Mouse (Mus musculus): ENCODE results near the gene Plod2. TPM values are rescaled to one million over a fixed set of nuclear protein-coding genes. Genes with fewer than 3 reads are reported as not detected.
A peak's percentile ranks its signal among the peaks of the same experiment; 100 is the strongest.

The Plod2 gene
- 19.7 and 23.4 TPM in 2 replicates for polyA plus RNA-seq (2015; fragmentation: Nextera tagmentation; extraction: Ambion mirVana)

DNA sequence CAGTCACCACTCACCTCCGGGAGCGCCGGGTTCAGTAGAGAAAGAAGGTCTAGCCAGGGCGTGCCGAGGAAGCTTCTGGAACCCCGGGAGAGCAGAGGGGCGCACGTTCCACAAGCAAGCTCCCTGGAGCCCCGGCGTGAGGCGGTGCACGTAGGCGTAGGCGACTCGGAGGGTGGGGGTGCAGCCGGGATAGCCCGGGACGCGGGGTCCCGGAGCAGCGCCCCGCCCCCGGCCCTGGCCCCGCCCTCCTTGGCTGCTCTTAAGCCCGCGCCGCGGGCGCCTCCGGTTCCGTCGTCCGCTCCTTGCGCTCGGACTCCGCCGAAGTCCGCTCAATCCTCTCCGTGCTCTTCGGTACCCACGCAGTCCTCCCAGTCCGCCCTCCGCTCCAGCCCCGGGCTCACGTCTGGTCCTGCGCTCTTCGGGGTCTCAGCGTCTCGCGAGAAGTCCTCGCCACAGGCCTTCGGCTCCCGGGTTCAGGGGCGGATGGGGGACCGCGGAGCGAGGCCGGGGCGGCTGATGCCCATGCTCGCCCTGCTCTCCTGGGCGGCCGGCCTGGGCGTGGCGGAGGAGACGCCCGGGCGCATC lies at the start of gene Plod2:
TSS of gene Plod2 (plus strand) at position 247 of the 585 bp plus-strand sequence.
- H3K27ac ChIP-seq (replicated peaks) = peak within 1 kb of the TSS; percentile 83
- H3K4me1 ChIP-seq (replicated peaks) = peaks cover 41% of the 10 kb centered on the region
- H3K4me3 ChIP-seq = peak within 1 kb of the TSS; percentile 86
- ATAC-seq (ENCODE audit: low read depth) = peak; percentile 95
- no peaks in the 10 kb centered on the region for H3K27me3 ChIP-seq
- H3K9me3 ChIP-seq = no peaks in the 10 kb centered on the region
- under 1% methylated on average over 66 of the region's 67 CpGs for WGBS
- peak within 1 kb of the TSS; percentile 90 for H3K9ac ChIP-seq
- H3K36me3 ChIP-seq = no peaks in the 10 kb centered on the region
- H3K4me2 ChIP-seq = peak within 1 kb of the TSS; percentile 81

DNA sequence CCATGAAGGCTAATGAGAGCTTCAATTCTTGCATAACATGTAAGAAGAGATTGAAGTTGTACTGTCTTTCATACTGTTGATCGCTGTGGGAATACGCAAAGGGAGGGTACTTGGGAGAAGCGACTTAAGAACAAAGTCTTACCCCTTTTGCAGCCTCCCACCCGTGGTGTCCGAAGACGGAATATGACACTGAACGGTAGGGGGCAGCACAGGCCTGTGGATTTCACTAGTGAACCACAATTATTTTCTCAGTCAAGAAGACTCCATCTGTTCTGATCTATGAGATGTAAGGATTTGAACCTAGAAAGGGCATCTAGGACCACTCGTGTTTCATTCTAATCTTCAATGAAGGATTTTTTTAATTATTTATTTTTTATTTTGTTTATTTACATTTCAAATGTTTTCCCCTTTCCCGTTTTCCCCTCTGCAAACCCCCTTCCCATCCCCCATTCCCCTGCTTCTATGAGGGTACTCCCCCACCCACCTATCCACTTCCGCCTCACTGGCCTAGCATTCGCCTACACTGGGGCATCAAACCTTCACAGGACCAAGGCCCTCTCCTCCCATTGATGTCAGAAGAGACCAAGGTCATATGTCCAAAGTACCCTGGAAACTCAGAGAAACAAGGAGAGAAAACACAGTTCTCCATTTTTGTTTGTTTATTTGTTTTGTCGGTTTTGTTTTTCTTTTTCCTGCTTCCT lies 42.2 kb upstream of the Plod2 start:
- Histone ChIP-seq H3K9ac (no peak overlapping the region), H3K4me3 (no peak overlapping the region), H3K4me1 (replicated peaks) (no peaks in the 10 kb centered on the region), H3K9me3 (no peaks in the 10 kb centered on the region), H3K36me3 (no peaks in the 10 kb centered on the region), H3K27ac (replicated peaks) (no peak overlapping the region), H3K27me3 (no peaks in the 10 kb centered on the region), H3K4me2 (no peak overlapping the region)
- peak; percentile 72 for ATAC-seq (ENCODE audit: low read depth)
- WGBS = 45% methylated on average over 12 of the region's 12 CpGs

- no peaks in the 10 kb centered on the region for H3K27me3 ChIP-seq
- no peak overlapping the region for H3K4me3 ChIP-seq
- no peaks in the 10 kb centered on the region for H3K36me3 ChIP-seq
- H3K9me3 ChIP-seq = no peaks in the 10 kb centered on the region
- H3K27ac ChIP-seq (replicated peaks) = no peak overlapping the region
- H3K9ac ChIP-seq = no peak overlapping the region
- no peak overlapping the region for H3K4me2 ChIP-seq
- H3K4me1 ChIP-seq (replicated peaks) = no peaks in the 10 kb centered on the region
- WGBS = 80% methylated on average over 3 of the region's 3 CpGs
- ATAC-seq (ENCODE audit: low read depth) = no peak
These were observed 37.8 kb upstream of the Plod2 start for GRCm38 (mm10) chr9:92504256-92504655.

- Histone ChIP-seq H3K9ac (no peak overlapping the region), H3K9me3 (no peaks in the 10 kb centered on the region), H3K4me2 (no peak overlapping the region), H3K36me3 (no peaks in the 10 kb centered on the region), H3K4me1 (replicated peaks) (no peaks in the 10 kb centered on the region), H3K27me3 (no peaks in the 10 kb centered on the region), H3K4me3 (no peak overlapping the region), H3K27ac (replicated peaks) (no peak overlapping the region)
- WGBS = 83% methylated on average over 1 of the region's 1 CpGs
- ATAC-seq (ENCODE audit: low read depth) = no peak
These were observed 37.1 kb upstream of the Plod2 start for GRCm38 (mm10) chr9:92504889-92505288.

- Histone ChIP-seq H3K36me3 (no peaks in the 10 kb centered on the region), H3K9me3 (0 out of 2 replicates have a peak, but pooled peaks cover 3% of the 10 kb centered on the region), H3K4me1 (replicated peaks) (no peaks in the 10 kb centered on the region), H3K4me3 (no peak overlapping the region), H3K27me3 (no peaks in the 10 kb centered on the region), H3K4me2 (no peak overlapping the region), H3K9ac (no peak overlapping the region), H3K27ac (replicated peaks) (no peak overlapping the region)
- ATAC-seq (ENCODE audit: low read depth) = no peak
These were observed 30.3 kb upstream of the Plod2 start for GRCm38 (mm10) chr9:92511696-92512095.

DNA sequence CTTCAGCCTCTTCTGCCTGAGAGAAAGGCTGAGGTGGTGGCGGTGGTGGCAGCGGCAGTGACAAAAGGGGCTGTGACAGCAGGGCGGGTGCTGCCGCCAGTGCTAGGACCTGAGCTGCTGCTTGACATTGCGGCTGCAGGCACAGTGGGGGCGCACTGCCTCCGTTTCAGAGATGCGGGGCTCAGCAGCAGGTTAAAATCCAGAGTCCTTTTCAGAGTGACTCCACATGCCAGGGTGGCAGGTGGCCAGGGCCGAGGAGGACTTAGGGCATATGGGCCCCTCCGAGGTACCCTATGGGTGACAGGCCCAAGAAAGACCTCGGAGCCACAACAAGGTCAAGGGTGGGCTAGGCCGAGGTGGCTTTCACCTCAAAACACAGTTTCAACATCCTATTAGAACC lies 25.0 kb upstream of the Plod2 start:
- Histone ChIP-seq H3K27me3 (no peaks in the 10 kb centered on the region), H3K9ac (no peak overlapping the region), H3K4me2 (no peak overlapping the region), H3K4me1 (replicated peaks) (no peaks in the 10 kb centered on the region), H3K9me3 (peaks cover 19% of the 10 kb centered on the region), H3K36me3 (no peaks in the 10 kb centered on the region), H3K27ac (replicated peaks) (no peak overlapping the region), H3K4me3 (no peak overlapping the region)
- WGBS = 95% methylated on average over 12 of the region's 12 CpGs
- no peak for ATAC-seq (ENCODE audit: low read depth)

DNA sequence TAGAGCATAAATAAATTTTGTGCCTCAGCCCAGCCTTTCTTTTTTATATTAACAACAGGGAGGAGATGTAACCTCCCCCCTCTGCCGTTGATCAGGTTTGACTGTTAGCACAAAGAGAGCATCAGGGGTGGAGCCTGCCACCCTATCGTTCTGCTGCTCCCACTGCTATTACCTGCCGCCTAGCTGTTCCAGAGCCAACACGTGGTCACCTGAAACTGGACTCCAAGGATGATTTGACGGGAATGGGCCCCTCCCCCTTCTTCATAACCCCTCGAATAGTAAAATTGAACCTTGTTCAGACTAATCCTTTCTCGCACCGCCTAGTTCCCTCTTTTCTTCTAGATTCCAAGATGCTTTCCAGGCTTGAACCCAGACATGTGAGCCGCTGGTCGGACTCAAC lies 21.3 kb upstream of the Plod2 start:
- no peaks in the 10 kb centered on the region for H3K36me3 ChIP-seq

GRCm38 (mm10) chr9:92524506-92524905 lies 17.5 kb upstream of the Plod2 start:
- Histone ChIP-seq H3K4me2 (no peak overlapping the region), H3K4me1 (replicated peaks) (no peaks in the 10 kb centered on the region), H3K4me3 (no peak overlapping the region), H3K27me3 (no peaks in the 10 kb centered on the region), H3K36me3 (no peaks in the 10 kb centered on the region), H3K9me3 (peaks cover 5% of the 10 kb centered on the region; the same call in 1 of the 2 replicates), H3K27ac (replicated peaks) (no peak overlapping the region), H3K9ac (no peak overlapping the region)
- ATAC-seq (ENCODE audit: low read depth) = no peak
- 86% methylated on average over 4 of the region's 4 CpGs for WGBS

More for the DNA sequence above, 21.3 kb upstream of the Plod2 start:
- no peak overlapping the region for H3K4me2 ChIP-seq
- WGBS = 88% methylated on average over 9 of the region's 10 CpGs
- H3K27me3 ChIP-seq = no peaks in the 10 kb centered on the region
- no peak overlapping the region for H3K27ac ChIP-seq (replicated peaks)
- peaks cover 16% of the 10 kb centered on the region for H3K9me3 ChIP-seq
- H3K9ac ChIP-seq = no peak overlapping the region
- no peak for ATAC-seq (ENCODE audit: low read depth)
- no peak overlapping the region for H3K4me3 ChIP-seq
- H3K4me1 ChIP-seq (replicated peaks) = no peaks in the 10 kb centered on the region

DNA sequence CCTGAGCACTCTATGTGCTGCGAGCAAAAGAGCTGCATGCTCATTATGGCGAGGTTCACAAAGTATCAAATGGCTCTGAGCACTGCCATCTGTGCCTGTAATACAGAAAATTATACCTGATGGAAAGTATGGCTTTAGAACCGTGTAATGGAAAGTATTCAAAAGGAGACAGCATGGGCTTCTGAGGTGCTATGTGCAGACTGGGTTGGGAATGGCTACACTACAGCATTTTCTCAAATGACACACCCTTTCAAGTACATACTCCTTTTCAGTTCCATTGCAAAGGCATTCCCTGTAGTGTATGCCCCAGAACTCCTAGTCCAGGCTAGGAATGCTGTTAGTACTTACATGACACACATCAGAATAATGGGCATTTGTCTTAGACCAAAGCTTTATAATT lies 12.0 kb upstream of the Plod2 start:
- 71% methylated on average over 3 of the region's 3 CpGs for WGBS
- Histone ChIP-seq H3K9me3 (no peaks in the 10 kb centered on the region), H3K36me3 (no peaks in the 10 kb centered on the region), H3K9ac (no peak overlapping the region), H3K27ac (replicated peaks) (no peak overlapping the region), H3K4me1 (replicated peaks) (no peaks in the 10 kb centered on the region), H3K4me2 (no peak overlapping the region), H3K4me3 (no peak overlapping the region), H3K27me3 (no peaks in the 10 kb centered on the region)
- ATAC-seq (ENCODE audit: low read depth) = no peak

DNA sequence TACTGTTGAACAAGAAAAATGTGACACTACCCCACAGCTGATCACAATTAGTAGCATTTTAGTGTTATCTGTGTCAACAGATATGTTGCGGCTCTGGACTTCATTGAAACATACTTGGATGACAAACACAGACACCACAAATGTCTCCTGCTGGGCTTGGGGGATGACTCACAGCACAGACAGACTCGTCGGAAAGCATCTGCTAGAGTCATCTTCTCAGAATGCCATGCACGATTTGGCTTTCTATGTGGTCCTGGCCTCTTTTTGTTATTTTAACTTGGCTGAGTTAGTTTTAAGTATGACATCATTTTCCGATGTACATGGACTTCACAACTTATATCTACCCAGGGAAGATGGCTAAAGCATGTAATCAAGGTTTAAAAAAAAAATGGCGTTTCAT lies 4.3 kb upstream of the Plod2 start:
- no peaks in the 10 kb centered on the region for H3K27me3 ChIP-seq
- H3K27ac ChIP-seq (replicated peaks) = no peak overlapping the region
- H3K4me3 ChIP-seq = no peak overlapping the region
- H3K4me2 ChIP-seq = no peak overlapping the region
- no peak overlapping the region for H3K9ac ChIP-seq
- peaks cover 8% of the 10 kb centered on the region for H3K4me1 ChIP-seq (replicated peaks)
- no peak for ATAC-seq (ENCODE audit: low read depth)
- H3K36me3 ChIP-seq = no peaks in the 10 kb centered on the region
- no peaks in the 10 kb centered on the region for H3K9me3 ChIP-seq
- WGBS = 77% methylated on average over 6 of the region's 6 CpGs

DNA sequence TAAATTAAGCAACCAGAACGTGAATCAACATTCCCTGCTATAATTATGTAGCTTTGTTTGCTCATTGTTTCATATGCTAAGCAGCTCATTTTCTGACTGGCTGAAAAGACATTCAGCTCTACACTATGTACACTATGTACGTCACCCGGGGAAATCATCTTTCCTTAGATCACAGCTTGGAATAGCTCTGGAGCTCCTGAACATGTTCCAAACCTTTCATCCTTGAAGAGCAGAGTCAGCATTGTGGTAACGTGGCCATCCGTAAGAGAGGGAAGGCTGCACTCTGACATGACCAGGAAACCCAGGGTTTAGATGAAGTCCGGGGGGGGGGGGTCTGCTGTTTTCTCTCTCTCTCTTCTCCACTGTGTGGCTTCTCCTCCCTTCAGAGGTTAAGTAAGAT lies 3.8 kb upstream of the Plod2 start:
- no peak overlapping the region for H3K27ac ChIP-seq (replicated peaks)
- H3K9ac ChIP-seq = no peak overlapping the region
- ATAC-seq (ENCODE audit: low read depth) = no peak
- H3K4me1 ChIP-seq (replicated peaks) = peaks cover 13% of the 10 kb centered on the region
- no peak overlapping the region for H3K4me3 ChIP-seq
- no peaks in the 10 kb centered on the region for H3K27me3 ChIP-seq
- H3K9me3 ChIP-seq = no peaks in the 10 kb centered on the region
- no peak overlapping the region for H3K4me2 ChIP-seq
- WGBS = 72% methylated on average over 6 of the region's 6 CpGs
- H3K36me3 ChIP-seq = no peaks in the 10 kb centered on the region

- Histone ChIP-seq H3K4me1 (replicated peaks) (peaks cover 41% of the 10 kb centered on the region), H3K4me3 (peak overlapping the region; percentile 86), H3K9me3 (no peaks in the 10 kb centered on the region), H3K27me3 (no peaks in the 10 kb centered on the region), H3K9ac (peak overlapping the region; percentile 90), H3K4me2 (peak overlapping the region; percentile 81), H3K36me3 (no peaks in the 10 kb centered on the region), H3K27ac (replicated peaks) (peak overlapping the region; percentile 83)
- 3% methylated on average over 31 of the region's 31 CpGs for WGBS
- peak; percentile 74 for ATAC-seq (ENCODE audit: low read depth)
These were observed 781 bp downstream of the Plod2 start for GRCm38 (mm10) chr9:92542591-92543416.
